Mouse (Mus musculus): ENCODE measurements at regions not wholly inside any gene's neighbourhood (a gene's known extent, or its start where the extent isn't known, plus 50 kb on each side); places are given as distances from the start of the nearest gene placed in this dataset.
A peak's percentile ranks its signal among the peaks of the same experiment; 100 is the strongest.

- DNase-seq (ENCODE audit: low spot score), result no peak
Measured at GRCm38 (mm10) chr1:75890636-75891276, 344.7 kb downstream of the Slc4a3 start.

- DNase-seq (ENCODE audit: low spot score), result no peak
Measured at GRCm38 (mm10) chr1:75895550-75895949, 349.5 kb downstream of the Slc4a3 start.

GRCm38 (mm10) chr1:75901146-75901545, 355.1 kb downstream of the Slc4a3 start:
- DNase-seq (ENCODE audit: low spot score), result no peak

- DNase-seq (ENCODE audit: low spot score), result no peak
Measured at GRCm38 (mm10) chr1:75905699-75906470, 359.8 kb downstream of the Slc4a3 start.

- DNase-seq (ENCODE audit: low spot score), result no peak
Measured at GRCm38 (mm10) chr1:75915311-75915710, 369.2 kb downstream of the Slc4a3 start.

- no peak for DNase-seq (ENCODE audit: low spot score)
Measured at GRCm38 (mm10) chr1:75916181-75916580, 370.1 kb downstream of the Slc4a3 start.

GRCm38 (mm10) chr1:75919134-75919533, 373.1 kb downstream of the Slc4a3 start:
- no peak for DNase-seq (ENCODE audit: low spot score)

GRCm38 (mm10) chr1:75925046-75925445, 379.0 kb downstream of the Slc4a3 start:
- no peak for DNase-seq (ENCODE audit: low spot score)

GRCm38 (mm10) chr1:75925802-75926201, 379.7 kb downstream of the Slc4a3 start:
- peak; percentile 88 for DNase-seq (ENCODE audit: low spot score)

- DNase-seq (ENCODE audit: low spot score), result no peak
Measured at GRCm38 (mm10) chr1:75931852-75932251, 385.8 kb downstream of the Slc4a3 start.

- DNase-seq (ENCODE audit: low spot score), result no peak
Measured at GRCm38 (mm10) chr1:75933831-75934230, 387.8 kb downstream of the Slc4a3 start.

- DNase-seq (ENCODE audit: low spot score), result no peak
Measured at GRCm38 (mm10) chr1:75934761-75935160, 388.7 kb downstream of the Slc4a3 start.

- DNase-seq (ENCODE audit: low spot score), result no peak
Measured at GRCm38 (mm10) chr1:75935866-75936265, 389.8 kb downstream of the Slc4a3 start.

GRCm38 (mm10) chr1:75936596-75936995, 390.5 kb downstream of the Slc4a3 start:
- DNase-seq (ENCODE audit: low spot score), result no peak

GRCm38 (mm10) chr1:75937331-75937730, 391.3 kb downstream of the Slc4a3 start:
- DNase-seq (ENCODE audit: low spot score), result no peak

- no peak for DNase-seq (ENCODE audit: low spot score)
Measured at GRCm38 (mm10) chr1:75946290-75946839, 400.3 kb downstream of the Slc4a3 start.

GRCm38 (mm10) chr1:75978203-75978986, 432.3 kb downstream of the Slc4a3 start:
- no peak for DNase-seq (ENCODE audit: low spot score)

- no peak for DNase-seq (ENCODE audit: low spot score)
Measured at GRCm38 (mm10) chr1:75983057-75983456, 437.0 kb downstream of the Slc4a3 start.

GRCm38 (mm10) chr1:75983487-75983886, 437.4 kb downstream of the Slc4a3 start:
- no peak for DNase-seq (ENCODE audit: low spot score)

- DNase-seq (ENCODE audit: low spot score), result no peak
Measured at GRCm38 (mm10) chr1:75988496-75988895, 442.4 kb downstream of the Slc4a3 start.

- DNase-seq (ENCODE audit: low spot score), result no peak
Measured at GRCm38 (mm10) chr1:75992039-75992438, 446.0 kb downstream of the Slc4a3 start.

- DNase-seq (ENCODE audit: low spot score), result no peak
Measured at GRCm38 (mm10) chr1:75997222-75997621, 451.2 kb downstream of the Slc4a3 start.
